Mouse (Mus musculus): ENCODE measurements around the gene Kif1c.

The Kif1c gene

DNA sequence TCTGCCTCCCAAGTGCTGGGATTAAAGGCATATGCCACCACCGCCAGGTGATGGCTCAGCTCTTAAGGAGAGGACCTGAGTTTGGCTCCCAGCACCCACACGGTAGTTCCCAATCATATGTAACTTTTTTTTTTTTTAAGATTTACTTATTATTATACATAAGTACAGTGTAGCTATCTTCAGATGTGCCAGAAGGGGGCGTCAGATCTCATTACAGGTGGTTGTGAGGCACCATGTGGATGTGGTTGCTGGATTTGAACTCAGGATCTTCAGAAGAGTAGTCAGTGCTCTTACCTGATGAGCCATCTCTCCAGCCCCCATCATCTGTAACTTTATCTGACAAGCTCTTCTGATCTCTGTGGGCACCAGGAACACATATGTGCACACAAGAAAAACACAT, 3.0 kb upstream of the Kif1c start:
- no peak for DNase-seq (ENCODE audit: low read depth)

DNA sequence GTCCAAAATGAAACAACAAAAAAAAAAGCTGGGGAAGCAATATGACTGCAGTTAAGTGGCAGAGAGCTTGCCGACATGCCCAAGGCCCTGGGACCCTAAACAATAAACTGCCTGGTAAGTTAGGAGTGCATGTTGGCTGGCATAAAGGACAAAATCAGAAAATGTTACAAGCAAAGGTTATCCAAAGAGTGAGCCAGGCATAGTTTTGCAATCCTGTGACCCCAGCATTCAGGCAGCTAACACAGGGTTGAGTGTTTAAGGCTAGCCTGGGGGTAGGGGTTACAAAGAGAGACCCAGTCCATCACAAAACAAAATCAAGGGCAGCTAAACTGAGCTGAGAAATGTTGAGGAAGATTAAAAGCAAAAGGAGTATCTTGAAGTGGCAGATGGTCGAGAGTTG, 1.3 kb upstream of the Kif1c start:
- no peak for DNase-seq (ENCODE audit: low read depth)

DNA sequence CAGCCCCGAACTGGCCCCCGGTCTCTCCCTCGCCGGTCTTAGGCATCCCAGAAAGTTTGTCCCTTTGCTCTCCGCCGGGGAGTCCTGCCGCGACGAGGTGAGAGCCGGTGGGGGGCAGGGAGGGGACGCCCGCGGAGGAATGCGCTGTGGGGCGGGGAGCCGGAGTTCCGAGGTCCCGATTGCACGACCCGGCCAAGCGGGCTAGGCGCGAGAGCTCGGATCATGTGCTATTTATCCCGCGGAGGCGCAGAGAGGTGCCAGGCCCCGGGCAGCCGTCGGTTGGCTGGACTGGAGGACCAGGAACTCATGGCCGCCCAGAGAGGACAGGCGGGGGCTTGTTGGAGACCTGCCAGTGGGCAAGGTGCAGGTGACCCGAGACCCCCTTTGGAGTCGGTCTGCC, 265 bp downstream of the Kif1c start:
- no peak for DNase-seq (ENCODE audit: low read depth)

DNA sequence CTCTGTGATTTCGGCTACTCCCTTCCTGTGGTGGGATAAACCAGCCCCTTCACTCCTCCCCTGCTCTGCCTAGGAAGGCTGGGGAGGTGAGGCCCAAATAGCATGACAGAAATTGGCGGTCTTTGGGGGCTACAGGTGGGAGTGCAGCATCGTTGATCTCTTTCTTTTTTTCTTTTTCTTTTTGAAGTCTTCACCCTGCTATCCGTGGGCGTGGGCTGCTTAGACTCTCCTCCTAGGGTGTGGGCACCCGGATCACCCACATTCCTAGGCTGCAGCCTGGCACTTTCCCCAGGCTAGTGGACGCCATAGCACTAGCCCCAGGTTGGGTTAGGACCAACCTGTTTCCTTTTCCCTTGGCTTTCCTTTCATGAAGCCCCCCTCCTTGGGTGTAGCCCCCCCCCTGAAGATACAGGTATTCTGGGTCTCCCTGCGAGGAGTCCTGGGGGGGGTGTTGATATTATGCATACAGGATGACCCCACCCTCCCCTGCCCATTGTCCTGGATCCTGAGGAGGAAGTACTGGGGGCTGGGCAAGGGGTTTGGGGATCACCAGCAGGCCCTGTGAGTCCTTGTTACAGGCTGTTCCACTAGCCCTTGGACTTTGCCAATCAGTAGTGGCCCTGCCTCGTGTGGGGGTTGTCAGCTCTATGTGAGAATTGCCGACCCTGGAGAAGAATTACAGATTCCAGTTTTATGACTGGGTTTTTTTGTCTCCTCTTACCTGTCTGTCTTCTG, 1.0 kb downstream of the Kif1c start:
- no peak for DNase-seq (ENCODE audit: low read depth)

DNA sequence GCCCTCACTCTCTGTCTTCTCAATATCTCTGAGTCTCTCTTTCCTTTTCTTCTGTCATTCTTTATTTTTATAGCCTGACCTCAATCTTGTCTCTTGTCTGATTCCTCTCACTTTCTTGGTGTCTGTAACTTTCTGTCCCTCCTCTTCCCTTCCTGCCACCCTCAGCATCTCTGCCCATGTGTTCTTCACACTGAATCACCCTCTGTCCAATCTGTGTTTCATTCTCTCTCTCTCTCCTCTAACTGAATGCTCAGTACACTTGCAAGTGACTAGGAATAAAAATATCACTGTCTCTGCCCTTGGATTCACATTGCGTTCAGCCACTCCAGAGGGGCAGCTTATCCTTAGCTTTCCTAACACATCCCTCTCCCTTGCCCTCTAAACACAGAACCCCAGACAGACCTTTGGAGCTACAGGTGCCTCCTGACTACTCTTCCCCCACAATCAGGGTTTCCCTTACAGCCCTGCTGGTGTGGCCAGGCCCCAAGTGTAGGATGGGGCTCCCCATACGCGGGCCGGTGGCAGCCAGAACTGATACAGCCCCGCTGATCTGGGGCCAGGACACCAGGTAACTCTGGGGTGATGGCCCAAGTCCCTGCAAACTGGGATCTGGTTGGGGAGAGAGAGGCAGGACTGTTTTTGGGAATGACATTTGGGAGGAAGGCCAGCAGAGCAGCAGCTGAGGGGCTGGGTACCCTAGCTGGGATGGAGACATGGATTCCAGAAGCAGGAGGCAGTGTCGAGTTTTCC, 1.8 kb downstream of the Kif1c start:
- DNase-seq (ENCODE audit: low read depth): no peak

DNA sequence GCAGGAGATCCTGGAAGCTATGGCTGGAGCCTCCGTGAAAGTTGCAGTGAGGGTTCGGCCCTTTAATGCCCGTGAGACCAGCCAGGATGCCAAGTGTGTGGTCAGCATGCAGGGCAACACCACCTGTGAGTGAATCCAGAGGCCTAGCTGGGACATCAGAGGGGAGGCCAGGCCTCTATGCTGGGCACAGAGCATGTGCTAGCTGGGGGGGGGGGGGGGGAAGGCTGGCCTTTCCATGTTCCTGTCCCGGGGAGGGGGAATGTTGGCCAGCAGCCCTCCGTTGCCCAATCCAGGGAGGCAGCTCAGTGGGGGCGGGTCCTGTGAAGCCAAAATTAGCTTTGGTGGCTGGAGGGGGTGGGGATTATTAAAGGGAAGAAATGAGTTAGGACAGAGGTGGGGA, 2.4 kb downstream of the Kif1c start:
- DNase-seq (ENCODE audit: low read depth): no peak

DNA sequence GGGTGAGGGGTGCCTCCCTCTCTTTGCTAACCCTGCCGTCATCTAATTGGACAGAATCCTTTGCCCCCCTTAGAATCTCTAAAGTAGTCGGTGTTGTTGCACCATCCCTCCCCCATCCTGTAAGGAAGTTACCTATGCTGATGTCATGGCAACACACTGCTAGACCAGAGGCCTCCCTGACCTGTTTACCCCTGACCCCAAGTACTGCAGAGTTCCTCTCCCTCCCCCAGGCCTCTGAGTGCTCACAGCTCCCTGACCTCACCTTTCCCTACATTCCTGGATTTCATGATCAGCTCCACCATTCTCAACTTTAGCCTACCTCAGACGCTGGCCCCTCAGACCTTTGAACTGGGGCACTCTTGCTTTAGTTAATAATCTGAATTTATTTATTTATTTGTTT, 5.8 kb downstream of the Kif1c start:
- DNase-seq (ENCODE audit: low read depth): no peak

DNA sequence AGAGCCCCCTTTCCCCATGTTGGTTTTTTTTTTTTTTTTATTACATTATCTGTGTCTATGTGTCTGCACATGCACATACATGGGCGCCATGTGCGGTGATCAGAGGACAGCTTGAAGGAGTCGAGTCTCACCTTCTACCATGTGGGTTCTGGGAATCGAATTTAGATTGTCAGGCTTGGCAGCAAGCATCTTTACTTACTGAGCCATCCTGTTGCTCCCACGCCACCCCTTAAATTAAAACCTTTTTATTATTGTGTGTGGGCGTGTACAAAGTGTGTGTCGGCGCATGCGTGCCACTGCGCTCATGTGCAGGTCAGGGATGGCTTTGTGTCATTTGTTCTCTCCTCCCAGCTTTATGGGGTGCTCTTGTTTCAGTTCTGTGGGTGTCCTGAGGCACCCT, 10.7 kb downstream of the Kif1c start:
- no peak for DNase-seq (ENCODE audit: low read depth)

DNA sequence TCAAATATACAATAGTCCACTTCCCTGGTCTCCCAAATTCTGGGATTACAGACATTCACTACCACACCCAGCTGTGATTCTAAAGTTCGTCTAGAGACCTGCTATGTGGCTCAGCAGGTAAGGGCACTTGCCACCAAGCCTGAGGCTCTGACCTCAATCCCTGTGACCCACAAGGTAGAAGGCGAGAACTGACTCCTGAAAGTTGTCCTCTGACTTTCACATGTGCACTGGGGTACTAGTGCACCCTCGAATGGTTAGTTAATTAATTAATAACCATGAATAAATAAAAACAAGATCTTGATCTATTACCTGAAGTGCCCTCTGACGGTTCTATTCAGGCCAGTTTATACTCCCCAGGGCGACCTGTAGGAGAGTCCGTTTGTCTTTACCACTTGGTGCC, 12.9 kb downstream of the Kif1c start:
- no peak for DNase-seq (ENCODE audit: low read depth)

DNA sequence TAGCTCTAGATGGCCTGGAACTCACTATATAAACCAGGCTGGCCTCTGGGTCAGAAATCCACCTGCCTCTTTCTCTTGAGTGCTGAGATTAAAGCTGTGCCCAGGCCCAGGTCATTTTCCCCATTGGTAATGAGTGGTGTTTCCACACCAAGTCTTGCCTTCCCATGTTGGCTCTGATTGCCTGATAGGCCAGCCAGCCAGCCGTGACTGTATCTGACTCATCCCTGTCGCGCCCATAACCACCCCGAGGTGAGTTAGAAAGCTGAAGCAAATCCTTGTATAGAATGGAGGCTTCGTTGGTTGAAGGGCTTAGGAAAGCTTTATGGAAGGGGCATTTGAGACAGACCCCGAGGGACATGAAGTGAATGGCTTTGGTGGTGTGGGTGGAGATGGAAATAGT, 15.5 kb downstream of the Kif1c start:
- DNase-seq (ENCODE audit: low read depth): no peak

DNA sequence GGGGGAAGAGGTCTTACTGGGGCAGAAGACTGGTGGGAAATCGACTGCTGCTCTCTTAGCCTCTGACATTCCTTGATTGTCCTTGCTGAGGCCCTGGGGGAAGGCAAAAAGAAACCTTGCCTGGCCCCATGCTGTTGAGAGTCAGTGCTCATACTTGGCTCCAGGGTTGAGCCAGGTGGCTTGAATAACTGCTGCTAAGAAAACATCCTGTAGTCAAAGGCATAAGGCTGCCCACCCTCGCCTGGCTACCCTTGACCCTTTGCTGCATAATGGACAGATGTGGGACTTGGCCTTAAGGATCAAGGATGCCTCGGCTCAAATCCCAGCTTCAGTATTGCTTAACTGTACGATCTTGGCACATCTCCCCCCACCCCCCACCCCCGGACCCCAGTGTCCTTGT, 18.1 kb downstream of the Kif1c start:
- DNase-seq (ENCODE audit: low read depth): no peak

DNA sequence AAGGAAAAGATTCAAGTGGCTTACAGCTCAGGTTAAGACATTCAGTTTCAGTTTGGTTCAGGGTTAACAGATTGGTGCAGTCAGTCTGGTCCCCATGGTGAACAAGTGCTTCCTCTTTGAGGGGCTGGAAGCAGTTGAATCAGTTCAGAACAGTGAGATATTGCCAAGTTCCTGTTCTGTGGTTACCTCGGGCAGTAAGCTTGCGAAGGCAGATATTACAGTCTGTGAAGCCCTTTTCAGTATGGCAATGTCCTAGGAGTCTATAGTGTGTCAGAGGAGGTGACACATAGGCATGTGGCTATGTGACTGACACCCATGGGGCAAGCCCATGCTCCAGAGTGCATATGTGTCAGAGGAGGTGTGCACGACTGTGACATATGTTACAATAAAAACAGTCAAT, 20.2 kb downstream of the Kif1c start:
- no peak for DNase-seq (ENCODE audit: low read depth)

DNA sequence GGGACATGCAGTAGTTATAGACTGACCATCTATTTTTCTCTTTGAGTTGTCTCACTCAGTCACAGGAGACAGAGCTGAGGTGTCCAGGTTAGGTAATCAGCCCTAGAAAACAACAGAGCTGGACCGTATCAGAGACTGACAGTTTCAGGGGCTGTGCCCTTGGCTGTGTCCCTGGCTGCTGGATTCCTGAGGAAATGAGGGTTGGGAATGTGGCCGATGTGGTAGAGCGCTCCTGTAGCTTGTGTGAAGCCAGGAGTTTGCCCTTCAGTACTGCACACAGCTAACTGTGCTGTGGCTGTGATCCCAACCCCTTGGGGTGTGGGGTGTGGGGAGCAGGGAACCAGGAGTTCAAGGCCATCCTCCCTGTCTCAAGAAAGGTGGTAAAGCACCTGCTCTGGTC, 20.7 kb downstream of the Kif1c start:
- no peak for DNase-seq (ENCODE audit: low read depth)

DNA sequence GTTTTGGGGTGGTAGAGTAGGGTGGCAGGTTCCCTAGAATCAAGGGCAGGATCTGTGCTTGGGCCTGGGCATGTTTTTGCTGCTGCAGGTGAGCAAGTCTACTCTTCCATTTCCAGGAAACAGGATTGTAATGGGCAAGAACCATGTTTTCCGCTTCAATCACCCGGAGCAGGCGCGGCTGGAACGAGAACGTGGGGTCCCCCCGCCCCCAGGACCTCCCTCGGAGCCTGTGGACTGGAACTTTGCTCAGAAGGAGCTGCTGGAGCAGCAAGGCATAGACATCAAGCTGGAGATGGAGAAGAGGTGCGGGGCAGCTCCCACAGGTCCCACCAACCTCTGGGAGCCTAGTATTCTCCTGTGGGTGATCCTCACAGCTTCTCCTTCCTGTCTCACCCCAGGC, 24.4 kb downstream of the Kif1c start:
- DNase-seq (ENCODE audit: low read depth): no peak

DNA sequence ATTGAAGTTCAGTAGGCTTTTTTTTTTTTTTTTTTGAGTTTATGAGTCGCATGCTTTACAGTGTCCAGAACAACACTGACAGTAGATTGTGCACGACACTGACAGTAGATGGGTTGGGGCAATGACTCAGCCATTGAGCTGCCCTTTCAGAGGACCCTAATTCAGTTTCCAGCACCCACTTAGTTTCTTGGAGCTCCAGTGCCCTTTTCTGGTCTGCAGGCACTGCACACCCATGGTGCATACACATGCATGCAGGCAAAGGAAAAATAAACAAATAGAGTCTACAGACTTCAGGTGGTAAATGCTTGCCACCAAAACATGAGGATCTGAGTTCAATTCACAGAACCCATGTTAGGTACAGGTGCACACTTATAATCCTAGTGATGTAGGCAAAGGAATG, 26.2 kb downstream of the Kif1c start:
- DNase-seq (ENCODE audit: low read depth): no peak

DNA sequence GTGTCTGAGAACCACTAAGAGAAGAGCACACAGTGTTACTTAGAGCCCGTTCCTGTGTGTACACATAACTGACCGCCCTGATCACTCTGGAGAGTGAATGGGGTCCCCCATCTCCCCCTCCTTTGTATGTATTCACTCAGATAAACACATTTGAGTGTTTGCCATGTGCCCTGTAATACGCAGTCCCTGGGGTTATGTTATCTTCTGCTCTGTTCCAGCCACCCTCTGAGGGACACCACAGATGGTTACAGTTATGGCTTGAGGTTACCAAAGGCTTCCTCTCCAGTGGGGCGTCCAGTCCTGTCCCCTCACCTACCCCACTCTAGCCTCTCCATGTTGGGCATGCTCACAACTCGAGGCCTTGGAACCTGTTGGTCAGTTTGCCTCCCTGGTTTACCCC, 27.0 kb downstream of the Kif1c start:
- DNase-seq (ENCODE audit: low read depth): no peak

DNA sequence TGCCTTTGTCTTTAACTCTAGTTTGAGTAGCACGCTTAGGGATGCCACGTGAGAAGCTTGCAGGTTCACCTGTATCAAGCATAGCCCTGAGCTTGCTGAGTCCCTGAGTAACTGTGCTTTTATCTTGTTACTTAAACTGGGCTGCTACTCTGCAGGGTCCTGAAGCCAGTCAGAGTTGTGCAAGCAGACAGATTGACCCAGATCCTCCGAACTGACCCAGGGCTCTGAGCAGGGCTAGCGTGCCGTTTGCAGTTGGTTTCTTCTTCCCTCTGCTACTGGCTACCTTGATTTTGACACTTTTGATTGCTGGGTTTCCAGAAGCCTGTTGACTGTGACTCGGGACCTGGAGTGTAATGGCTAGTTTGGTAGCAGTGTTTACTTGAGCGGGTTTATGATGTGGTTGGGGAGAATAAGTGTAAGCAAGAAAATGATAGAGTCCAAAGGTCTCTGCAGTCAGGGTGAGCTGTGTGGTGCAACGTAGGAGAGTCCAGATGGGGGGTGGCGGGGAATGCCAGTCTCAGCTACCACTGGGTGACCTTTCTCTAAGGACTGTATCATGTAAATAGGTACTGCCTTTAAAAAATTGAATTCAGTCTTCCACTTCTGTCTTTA, 30.2 kb downstream of the Kif1c start:
- DNase-seq (ENCODE audit: low read depth): no peak

DNA sequence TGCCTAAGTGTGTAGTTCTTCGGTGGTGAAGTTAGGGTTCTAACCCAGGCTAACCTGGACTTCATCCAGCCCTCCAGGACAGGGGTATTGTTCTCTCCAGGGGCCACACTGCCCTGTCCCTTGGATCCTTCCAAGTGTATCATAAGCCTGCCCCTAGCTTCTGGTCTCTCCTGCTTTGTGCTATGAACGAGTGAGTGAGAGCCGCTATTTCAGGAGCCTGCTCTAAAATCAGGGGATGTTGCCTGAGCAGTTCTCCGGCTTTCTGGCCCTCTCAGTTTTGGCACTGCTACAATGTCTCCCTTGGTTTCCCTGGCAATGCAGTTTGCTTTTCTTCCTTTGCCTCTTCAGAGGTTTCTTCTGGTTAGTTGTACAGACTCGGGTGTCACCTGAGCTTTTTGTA, 30.8 kb downstream of the Kif1c start:
- no peak for DNase-seq (ENCODE audit: low read depth)

DNA sequence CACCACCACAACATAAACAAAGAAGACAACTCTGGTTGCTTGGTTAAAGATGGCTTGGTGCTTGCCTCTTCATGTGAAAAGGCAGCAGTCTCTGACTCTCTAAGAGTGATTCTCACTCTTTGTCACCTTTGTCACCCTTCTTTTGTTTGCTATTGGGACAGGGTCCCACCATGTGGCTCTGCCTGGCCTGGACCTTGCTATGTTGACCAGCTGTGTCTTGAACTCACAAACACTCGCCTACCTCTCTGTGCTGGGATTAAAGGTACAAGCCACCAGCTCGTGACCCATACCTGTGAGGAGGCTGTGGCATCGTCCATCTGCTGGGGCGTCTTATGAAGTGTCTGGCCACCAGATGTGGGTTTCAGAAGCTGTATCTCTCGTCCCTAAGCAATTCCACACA, 32.9 kb downstream of the Kif1c start:
- DNase-seq (ENCODE audit: low read depth): no peak

DNA sequence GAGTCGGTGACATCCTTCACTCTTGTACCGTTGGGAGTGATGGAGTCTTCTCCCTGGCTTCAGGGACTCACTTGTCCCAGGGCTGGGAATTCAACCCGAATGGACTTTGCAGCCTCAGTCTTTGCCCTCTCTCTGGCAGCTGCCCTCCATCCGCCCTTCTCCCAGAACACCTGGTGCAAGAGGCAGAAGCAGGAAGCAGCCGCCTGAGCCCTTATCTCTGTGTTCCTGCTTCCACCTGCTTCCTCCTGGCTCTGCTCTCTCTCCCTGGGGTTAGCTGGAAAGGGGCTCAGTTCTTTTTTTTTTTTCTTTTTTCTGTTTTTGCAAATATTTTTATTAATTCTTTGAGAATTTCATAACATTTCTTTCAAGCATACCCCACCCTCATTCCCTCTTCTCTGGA, 37.4 kb downstream of the Kif1c start:
- no peak for DNase-seq (ENCODE audit: low read depth)

DNA sequence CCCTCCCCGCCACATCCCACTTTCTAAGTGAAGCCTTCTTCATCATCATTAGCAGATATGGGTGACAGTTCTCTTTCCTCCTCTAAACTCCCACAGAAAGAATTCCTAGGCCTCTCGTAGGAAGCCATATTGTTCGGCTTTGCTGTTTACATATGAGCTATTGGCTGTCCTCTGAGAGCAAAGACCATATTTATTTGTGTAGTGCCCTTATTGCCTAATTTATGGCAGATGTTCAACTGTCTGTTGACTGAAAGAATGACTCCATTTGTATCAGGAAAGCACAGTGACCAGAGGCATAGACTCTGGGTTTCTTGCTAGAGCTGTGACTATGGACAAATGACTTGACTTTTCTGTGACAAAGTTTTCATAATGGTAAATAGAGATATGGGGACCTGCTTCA, 41.3 kb downstream of the Kif1c start:
- DNase-seq (ENCODE audit: low read depth): no peak

DNA sequence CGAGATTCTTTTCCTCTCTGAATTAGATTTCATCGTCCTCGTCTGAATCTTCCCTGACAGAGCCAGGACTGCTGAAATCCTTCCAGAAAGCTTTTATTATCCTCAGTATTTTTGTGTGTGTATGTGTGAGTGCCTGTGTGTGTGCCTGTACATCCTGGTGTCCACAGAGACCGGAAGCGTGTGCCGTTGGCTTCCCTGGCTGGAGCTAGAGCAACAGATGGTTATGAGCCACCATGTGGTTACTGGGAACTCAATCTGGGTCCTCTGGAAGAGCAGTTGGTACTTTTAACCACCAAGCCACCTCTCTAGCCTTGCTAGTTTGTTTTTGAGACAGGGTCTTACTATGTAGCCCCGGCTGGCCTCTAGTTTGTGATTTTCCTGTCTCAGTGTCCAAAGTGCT, 41.8 kb downstream of the Kif1c start:
- DNase-seq (ENCODE audit: low read depth): no peak

DNA sequence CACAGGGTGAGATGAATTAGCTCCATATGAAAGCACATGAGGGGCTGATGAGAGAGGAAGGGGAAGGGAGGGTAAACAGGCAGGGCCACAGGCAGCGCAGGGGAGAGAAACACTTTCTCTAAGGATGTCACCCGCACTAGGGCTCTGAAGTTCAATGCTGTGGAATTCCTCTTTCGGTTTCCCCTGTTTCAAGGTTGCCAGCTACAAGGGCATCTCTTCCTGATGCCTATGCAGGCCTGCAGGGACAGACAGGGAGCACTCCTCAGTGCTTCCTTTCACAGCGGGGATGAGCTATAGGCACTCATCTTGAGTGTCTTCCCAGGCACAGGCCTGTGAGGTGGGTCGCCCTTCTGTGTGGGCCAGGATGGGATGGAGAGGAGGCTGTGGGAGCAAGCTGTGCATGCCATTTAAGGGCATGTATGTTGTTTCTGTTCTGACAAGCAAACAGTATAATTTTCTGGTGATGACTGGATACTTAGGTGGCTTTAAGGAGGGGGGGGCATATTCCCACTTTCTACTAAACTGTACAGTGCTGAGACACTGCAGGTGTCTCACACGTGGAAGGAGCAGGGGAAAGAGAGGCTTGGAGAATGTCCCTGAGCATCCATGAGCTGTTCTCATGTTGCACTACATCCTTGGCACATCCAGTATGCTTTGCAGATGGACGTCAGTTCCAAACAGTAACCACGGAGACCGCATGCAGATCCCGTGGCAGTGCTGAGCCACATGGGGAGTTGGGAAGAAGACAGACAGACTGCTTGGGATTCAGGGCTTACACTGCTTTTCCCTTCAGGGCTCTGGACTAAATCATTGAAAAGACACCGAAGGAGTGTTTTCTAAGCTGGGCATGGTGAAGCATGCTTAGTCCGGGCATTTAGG, 42.5 kb downstream of the Kif1c start:
- no peak for DNase-seq (ENCODE audit: low read depth)
